Mouse (Mus musculus): ENCODE data around the gene Olfr649. TPM values are rescaled to one million over a fixed set of nuclear protein-coding genes. Genes with fewer than 3 reads are reported as not detected.

Olfr649 gene
- total RNA-seq, 2 experiments from 2014 or later, result not detected

Other genes starting within 250 kb of the Olfr649 start
- not detected for gene Olfr635, start 224.8 kb downstream of the Olfr649 start, total RNA-seq (2021)
- not detected for gene Olfr638, start 197.2 kb downstream of the Olfr649 start, total RNA-seq (2021)
- gene Olfr639, start 178.7 kb downstream of the Olfr649 start, total RNA-seq (2021), result under 1 TPM in 1 of 2 experiments, not detected in 1; 0.05 TPM
- not detected for gene Olfr640, start 170.4 kb downstream of the Olfr649 start, total RNA-seq (2021)
- not detected for gene Olfr641, start 160.5 kb downstream of the Olfr649 start, total RNA-seq (2021)
- not detected for gene Olfr642, start 143.3 kb downstream of the Olfr649 start, total RNA-seq (2021)
- gene 4930516K23Rik, start 134.5 kb downstream of the Olfr649 start, total RNA-seq (2021), result not detected
- not detected for gene Olfr644, start 124.1 kb downstream of the Olfr649 start, total RNA-seq (2021)
- gene Olfr645, start 110.5 kb downstream of the Olfr649 start, total RNA-seq (2021), result not detected
- gene Olfr646, start 91.1 kb downstream of the Olfr649 start, total RNA-seq (2021), result not detected
- not detected for gene Ubqln5, start 66.2 kb downstream of the Olfr649 start, total RNA-seq (2021)
- not detected for gene Olfr643, start 58.6 kb downstream of the Olfr649 start, total RNA-seq (2021)
- not detected for gene Ubqln3, start 52.7 kb downstream of the Olfr649 start, total RNA-seq (2021)
- gene Ubqlnl, start 45.4 kb downstream of the Olfr649 start, total RNA-seq (2021), result not detected
- not detected for gene Olfm5, start 31.2 kb downstream of the Olfr649 start, total RNA-seq (2021)
- gene Olfr648, start 12.6 kb downstream of the Olfr649 start, total RNA-seq (2021), result not detected
- under 1 TPM in 1 of 2 experiments, not detected in 1; 0.09 TPM for gene Trim6, start 22.8 kb upstream of the Olfr649 start, total RNA-seq (2021)
- gene Trim34a, start 48.5 kb upstream of the Olfr649 start, total RNA-seq (2021), result 1 to 10 TPM; 1.1 to 1.2 TPM
- under 1 TPM; 0.57 to 0.59 TPM for gene Trim5, start 92.1 kb upstream of the Olfr649 start, total RNA-seq (2021)
- gene Trim12a, start 119.5 kb upstream of the Olfr649 start, total RNA-seq (2021), result 1 to 10 TPM; 3.4 to 3.6 TPM
- not detected for gene Trim34b, start 133.5 kb upstream of the Olfr649 start, total RNA-seq (2021)
- gene Trim12c, start 157.4 kb upstream of the Olfr649 start, total RNA-seq (2021), result 1 to 10 TPM; 2.4 to 2.8 TPM
- not detected for gene Trim30b, start 173.9 kb upstream of the Olfr649 start, total RNA-seq (2021)
- gene Trim30c, start 204.9 kb upstream of the Olfr649 start, total RNA-seq (2021), result not detected